Mouse (Mus musculus) forelimb bud, embryonic 11.5 days (tissue): Measurements from ENCODE around the gene Nudt2.

Experiments
- DNase-seq: peaks from one replicate; pipeline ENCODE4 v3.0.0-alpha.2; 2012; ENCODE audit warnings: low read depth, low spot score

The Nudt2 gene

GRCm38 (mm10) chr4:41494378-41494777 is 29.4 kb downstream of the Nudt2 start:
- DNase-seq, result no peak

DNA sequence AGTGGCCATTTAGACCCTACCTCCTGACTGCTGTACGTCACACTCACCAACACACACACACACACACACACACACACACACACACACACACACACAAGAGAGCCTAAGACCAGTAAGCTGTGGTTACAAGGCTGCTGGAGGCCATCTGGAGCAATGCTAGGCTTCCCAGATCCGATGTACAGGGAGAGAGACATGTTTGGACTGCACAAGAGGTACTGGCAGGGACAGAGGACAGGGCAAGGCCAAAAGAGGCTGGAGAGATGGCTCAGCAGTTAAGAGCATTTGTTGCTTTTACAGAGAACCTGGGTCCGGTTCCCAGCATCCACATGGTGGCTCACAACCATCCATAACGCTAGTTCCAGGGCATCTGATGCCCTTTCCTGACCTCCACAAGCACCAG is 30.1 kb downstream of the Nudt2 start:
- no peak for DNase-seq

DNA sequence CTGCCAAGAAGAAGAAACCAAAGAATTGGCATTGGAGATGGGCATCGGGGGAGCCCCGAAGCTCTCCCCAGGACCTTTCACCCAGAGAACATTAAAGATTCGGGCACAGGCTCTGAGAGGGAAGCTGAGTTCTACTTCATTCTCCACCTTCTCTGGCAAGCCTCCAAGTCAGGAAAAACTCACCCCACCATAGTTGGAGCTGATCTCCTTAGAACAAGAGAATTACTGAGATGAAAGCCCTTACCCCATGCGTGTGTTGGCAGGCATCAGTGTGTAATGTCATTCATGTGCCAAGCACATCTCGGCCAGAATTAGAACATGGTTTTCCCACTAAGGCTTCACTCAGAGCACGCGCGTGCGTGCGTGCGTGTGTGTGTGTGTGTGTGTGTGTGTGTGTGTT is 30.9 kb downstream of the Nudt2 start:
- DNase-seq, result no peak

DNA sequence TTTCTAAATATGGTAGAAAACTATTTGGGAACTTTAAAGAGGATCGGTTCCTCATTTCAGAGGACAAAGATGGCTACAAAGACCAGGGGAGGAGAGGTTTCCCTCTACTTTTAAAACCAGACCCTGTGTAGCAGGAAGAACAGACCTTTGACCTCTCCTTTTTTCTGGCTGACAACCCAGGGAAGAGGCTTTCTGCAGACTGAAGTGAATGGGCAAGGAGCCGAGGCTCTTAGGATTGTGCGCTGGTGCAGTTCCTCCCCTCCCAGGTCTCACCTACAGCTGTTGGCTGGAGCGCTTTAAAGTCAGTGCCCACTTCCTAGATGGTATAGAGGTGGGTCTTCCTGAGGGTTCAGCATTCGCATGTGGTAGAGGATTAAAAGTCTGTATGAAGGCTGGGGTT is 32.1 kb downstream of the Nudt2 start:
- DNase-seq, result no peak

DNA sequence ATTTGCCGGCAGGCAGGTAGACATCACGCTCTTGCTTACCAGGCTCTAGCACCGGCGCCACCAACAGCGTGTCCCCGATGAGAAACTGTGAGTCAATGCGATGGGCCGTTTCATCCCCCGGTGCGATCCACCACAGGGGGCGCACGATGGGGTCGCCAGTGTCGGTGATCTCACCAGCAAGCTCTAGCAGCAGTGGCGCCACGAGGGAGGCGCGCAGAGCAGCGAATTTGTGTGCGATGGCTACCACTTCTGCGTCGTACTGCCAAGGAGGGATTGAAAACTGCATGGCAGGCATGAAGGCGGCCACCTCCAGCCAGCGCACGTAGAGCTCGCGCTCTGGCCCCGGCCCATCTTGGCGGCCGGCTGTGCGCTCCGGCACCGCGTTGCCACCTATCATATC is 32.6 kb downstream of the Nudt2 start:
- DNase-seq, result no peak

- no peak for DNase-seq
These were observed 33.3 kb downstream of the Nudt2 start for GRCm38 (mm10) chr4:41497995-41498845.

DNA sequence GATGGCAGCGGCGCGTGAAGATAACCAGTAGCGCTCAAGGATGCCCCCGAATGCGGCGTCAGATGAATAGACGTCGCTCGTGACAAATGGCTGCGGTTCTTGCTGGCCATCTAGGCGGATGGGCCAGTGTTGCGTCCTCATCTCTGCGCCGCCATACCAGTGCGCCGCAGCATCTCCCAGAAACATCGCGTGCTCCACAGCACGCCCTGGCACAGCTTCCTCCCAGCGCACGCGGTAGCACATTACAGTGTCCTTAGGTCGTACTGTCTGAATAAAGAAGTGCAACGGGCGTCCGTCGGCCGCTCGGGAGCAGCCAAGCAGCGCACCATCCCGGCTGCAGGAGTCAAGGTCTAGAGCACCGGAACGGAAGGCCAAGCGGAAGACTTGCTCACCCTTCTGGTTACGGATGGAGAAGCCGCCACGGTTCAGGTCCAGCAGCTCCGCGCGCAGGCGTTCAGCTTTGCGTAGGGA is 34.0 kb downstream of the Nudt2 start:
- no peak for DNase-seq

DNA sequence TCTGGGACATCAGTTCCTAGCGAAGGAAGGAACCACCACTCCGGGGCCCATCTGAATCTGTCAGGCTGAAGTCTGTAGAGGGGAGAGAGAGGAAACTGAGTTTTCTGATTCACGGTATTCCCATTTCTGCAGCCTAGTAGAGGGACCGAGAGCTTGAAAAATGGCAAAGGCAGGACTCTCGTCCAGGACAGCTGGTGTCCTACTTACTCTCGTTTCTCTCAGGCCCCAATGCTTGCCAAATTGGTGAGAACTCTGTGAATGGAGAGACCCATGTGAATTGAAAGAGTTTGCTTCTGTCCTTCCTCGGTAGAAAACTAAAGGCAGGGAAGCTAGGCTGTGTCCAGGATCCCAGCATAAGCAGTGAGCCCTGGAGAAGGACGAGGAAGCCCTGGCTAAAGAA is 34.7 kb downstream of the Nudt2 start:
- no peak for DNase-seq

DNA sequence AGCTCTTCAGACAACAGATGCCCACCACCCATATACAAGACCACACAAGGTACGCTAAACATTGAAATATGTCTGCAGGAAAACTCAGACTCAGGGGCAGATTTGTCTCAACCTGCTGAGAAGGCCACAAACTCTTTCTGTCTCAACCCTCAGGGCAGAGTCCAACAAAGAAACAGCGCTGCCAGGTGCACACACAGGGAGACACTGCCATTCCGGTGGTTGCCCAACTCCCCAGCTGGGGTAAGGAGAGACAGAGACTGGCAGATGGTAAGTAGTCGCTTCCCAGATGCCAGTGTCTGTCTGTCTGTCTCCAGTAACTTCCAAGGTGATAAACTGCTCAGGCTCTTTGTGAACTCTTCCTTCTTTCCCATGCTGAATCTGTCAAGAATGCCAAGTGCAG is 35.8 kb downstream of the Nudt2 start:
- DNase-seq, result no peak

- DNase-seq, result no peak
These were observed 37.4 kb downstream of the Nudt2 start for GRCm38 (mm10) chr4:41502171-41502940.

- peak; percentile 91 for DNase-seq
These were observed 38.0 kb downstream of the Nudt2 start, which contains the start of gene AI464131 for GRCm38 (mm10) chr4:41502986-41503412. Gene AI464131 (minus strand): TSS chr4:41503076.

DNA sequence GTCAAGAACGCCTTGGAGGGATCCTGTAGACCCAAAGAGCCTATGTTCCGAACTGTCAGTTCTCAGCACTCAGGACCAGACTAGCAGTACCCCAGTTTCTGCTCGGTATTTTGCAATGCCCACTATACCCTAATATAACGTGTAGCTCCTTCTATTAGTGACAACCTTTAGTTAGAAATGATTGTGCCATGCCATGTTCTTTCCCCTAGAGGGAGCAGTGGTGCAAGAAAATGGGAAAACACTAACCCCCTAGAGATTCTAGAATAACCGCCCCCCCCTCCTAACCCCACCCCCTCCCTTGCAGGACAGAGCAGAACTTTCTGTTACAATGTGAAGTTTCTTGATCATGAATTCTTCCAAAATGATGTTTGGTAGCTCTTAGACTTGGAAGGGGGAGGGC is 39.4 kb downstream of the Nudt2 start:
- DNase-seq, result no peak

DNA sequence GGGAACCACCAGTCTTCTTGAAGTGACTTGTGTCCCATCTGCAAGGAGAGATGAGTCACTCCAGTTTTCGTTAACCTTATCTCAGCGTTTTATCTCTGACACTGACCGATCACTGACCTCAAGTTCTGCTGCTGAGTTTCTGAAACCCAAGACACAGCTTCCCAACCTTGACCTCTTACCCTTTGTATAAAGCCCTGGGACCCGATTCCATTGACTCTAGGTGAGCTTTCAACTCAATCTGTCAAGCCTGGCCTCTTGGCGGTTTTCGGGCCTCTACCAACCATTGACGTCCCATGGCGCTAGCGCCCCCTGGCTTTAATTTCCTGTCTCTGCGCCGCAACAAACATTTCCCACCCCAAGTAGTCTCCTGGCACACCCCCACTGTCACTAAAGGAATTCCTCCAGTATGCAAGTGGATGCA is 40.2 kb downstream of the Nudt2 start:
- no peak for DNase-seq

DNA sequence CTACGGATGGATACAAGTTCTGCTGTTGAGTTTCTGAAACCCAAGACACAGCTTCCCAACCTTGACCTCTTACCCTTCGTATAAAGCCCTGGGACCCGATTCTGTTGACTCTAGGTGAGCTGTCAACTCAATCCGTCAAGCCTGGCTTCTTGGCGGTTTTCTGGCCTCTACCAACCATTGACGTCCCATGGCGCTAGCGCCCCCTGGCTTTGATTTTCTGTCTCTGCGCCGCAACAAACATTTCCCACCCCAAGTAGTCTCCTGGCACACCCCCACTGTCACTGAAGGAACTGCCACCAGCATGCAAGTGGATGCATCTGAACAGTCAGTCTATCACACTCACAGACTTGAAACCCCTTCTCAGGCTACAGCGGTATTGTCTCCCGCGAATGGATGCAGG is 41.2 kb downstream of the Nudt2 start:
- DNase-seq, result peak; percentile 39

GRCm38 (mm10) chr4:41506906-41507305 is 42.0 kb downstream of the Nudt2 start:
- peak; percentile 79 for DNase-seq

DNA sequence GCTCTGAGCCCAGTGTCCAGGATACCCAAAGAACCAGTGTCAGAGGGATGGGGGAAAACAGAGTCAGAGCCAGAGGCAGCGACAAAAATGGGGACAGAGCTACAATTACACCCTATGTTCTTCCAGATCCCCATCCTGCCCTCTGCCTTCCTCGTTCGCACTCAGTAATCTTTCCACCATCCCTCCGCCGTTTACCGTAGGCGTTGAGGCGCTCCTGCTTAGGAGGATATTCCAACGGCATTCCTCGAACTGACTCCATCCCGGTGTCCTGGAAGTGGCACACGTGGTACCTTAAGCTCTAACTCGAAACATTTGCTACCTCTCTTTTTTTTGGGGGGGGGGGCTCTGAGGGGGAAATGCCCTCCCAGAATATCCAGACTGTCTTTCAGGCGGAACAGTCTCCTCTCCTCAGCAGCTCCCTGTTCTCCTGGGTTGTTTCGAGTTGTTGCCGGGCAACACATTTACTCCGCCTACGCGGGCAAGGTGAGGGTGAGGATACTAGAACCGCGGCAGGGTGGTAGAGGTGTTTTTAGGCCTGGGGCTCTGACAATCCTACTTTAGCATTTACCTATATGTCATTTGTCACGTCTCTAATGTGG is 42.5 kb downstream of the Nudt2 start:
- DNase-seq, result peak; percentile 40

DNA sequence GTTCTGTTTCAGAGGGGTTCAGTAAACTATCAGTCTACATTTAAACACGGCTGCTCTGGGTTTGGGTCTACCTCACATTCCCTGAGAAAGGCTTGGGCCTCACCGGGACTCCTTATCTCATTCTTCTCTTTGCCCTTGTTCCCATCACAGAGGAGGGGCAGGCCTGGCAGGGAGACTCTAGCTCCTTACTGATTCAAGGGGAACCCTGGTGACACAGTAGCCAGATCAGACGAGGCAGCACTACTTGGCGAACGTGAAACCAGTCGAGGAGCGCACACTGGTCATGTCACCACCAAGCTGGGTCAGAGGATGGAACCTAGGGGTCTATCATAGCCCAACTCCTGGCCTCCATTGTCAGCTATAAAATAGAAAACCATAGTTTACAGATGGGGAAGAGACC is 43.0 kb downstream of the Nudt2 start:
- DNase-seq, result no peak

DNA sequence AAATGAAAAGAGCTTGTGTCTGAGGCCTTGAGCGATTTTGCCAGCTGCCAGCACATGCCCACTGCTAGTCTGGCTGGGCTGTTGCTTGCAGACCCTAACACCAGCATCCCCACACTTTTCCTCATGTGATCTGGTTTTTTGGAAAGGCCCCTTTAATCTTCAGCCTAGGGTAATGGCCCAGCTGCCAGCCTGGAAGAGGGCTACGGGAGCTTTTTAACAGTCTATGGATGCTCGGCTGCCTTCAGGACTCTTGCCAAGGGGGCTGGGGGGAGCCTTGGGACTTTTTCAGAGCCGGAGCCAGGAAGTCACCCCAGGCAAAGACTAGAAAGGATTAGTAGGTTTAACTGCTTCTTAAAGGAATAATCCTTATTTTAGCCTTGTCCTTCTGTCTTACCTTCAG is 48.4 kb downstream of the Nudt2 start:
- no peak for DNase-seq

- DNase-seq, result peak; percentile 43
These were observed 48.8 kb downstream of the Nudt2 start for GRCm38 (mm10) chr4:41513714-41514113.

- no peak for DNase-seq
These were observed 52.3 kb downstream of the Nudt2 start, which contains the start of gene 1110017D15Rik for GRCm38 (mm10) chr4:41517233-41517632. Gene 1110017D15Rik (minus strand): TSS chr4:41517333.

DNA sequence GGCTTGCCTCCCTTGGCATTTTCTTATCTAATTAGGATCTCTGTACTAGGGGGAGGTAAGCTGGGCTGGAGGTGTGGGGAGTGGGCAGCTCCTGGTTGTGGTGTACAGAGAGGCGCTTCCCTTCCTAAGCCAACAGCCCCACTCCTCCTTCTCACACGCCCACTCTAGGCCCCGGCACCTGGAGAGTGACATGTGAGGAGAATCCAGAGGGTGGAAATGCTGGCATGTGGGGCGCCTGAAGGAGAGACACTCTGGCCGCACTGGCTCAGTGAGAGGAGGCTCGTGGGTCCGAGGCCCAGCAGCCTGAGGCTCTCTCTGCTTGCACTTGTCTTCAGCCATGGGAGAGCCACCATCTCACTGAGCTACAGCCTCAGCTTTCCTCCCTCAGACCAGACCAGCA is 53.4 kb downstream of the Nudt2 start:
- DNase-seq, result no peak

GRCm38 (mm10) chr4:41519195-41519594 is 54.2 kb downstream of the Nudt2 start:
- DNase-seq, result no peak
